Mouse (Mus musculus): ENCODE data around the gene Celf5. TPM values are rescaled to one million over a fixed set of nuclear protein-coding genes. Genes with fewer than 3 reads are reported as not detected.

The Celf5 gene
- total and polyA plus RNA-seq, 2 experiments, result not detected

- DNase-seq (ENCODE audit: extremely low read depth, low read depth, low spot score), result no peak
- Histone ChIP-seq H3K79me2 (ENCODE audit: control insufficient read depth, insufficient read depth, low read length) (no peaks in the 10 kb centered on the region), H3K27ac (replicated peaks; ENCODE audit: insufficient read depth, low read depth, low read length) (no peak overlapping the region), H3K36me3 (ENCODE audit: control insufficient read depth, insufficient read depth, low read length) (no peaks in the 10 kb centered on the region), H3K9ac (ENCODE audit: low read depth, low read length) (no peak overlapping the region), H3K4me3 (ENCODE audit: insufficient read depth, low read depth, low read length) (no peak overlapping the region), H3K4me1 (ENCODE audit: control insufficient read depth, insufficient read depth, low read length) (no peaks in the 10 kb centered on the region), H3K27me3 (ENCODE audit: control insufficient read depth, insufficient read depth, low read length) (peaks cover 22% of the 10 kb centered on the region)
- 87% methylated on average over 8 of the region's 8 CpGs for WGBS
- TF ChIP-seq POLR2A (IDR thresholded peaks at IDR 0.05; ENCODE audit: extremely low read depth, insufficient read depth, low read length), result no peak
- no peak for TF ChIP-seq CTCF (IDR thresholded peaks at IDR 0.05; ENCODE audit: low read depth, low read length)
These were observed 24.9 kb downstream of the Celf5 start for GRCm38 (mm10) chr10:81457624-81458023.

DNA sequence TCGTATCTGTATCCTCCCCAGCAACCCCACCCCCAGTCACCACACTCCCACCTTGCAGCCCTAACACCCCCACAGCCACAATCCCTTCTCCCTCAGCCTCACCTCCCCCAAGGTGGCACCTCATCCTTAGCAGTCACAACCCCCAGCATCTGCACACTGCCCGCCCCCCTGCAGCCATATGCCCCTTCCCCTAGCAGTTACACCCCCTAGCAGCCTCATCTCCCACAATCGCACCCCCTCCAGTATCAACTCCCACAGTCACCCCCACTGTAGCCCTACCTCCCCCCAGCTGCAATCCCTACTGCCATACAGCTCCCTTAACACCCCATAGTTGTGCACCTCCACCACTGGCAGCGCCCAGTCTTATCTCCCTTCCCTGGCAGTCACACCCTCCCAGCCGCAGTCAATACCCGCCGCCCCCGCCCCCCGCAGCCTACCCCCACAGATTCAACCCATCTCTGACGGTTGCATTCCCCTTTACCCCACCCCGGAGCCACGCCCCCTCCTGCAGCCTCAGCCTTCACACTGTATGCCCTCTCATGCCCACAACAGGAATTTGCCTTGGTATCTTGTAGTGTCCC is 25.4 kb downstream of the Celf5 start:
- no peak for DNase-seq (ENCODE audit: extremely low read depth, low read depth, low spot score)
- H3K36me3 ChIP-seq (ENCODE audit: control insufficient read depth, insufficient read depth, low read length), result no peaks in the 10 kb centered on the region
- WGBS, result 57% methylated on average over 12 of the region's 12 CpGs
- no peak overlapping the region for H3K4me3 ChIP-seq (ENCODE audit: insufficient read depth, low read depth, low read length)
- H3K79me2 ChIP-seq (ENCODE audit: control insufficient read depth, insufficient read depth, low read length), result no peaks in the 10 kb centered on the region
- peaks cover 23% of the 10 kb centered on the region for H3K27me3 ChIP-seq (ENCODE audit: control insufficient read depth, insufficient read depth, low read length)
- H3K9ac ChIP-seq (ENCODE audit: low read depth, low read length), result no peak overlapping the region
- TF ChIP-seq CTCF (IDR thresholded peaks at IDR 0.05; ENCODE audit: low read depth, low read length) (no peak), POLR2A (IDR thresholded peaks at IDR 0.05; ENCODE audit: extremely low read depth, insufficient read depth, low read length) (no peak)
- no peak overlapping the region for H3K27ac ChIP-seq (replicated peaks; ENCODE audit: insufficient read depth, low read depth, low read length)
- no peaks in the 10 kb centered on the region for H3K4me1 ChIP-seq (ENCODE audit: control insufficient read depth, insufficient read depth, low read length)

DNA sequence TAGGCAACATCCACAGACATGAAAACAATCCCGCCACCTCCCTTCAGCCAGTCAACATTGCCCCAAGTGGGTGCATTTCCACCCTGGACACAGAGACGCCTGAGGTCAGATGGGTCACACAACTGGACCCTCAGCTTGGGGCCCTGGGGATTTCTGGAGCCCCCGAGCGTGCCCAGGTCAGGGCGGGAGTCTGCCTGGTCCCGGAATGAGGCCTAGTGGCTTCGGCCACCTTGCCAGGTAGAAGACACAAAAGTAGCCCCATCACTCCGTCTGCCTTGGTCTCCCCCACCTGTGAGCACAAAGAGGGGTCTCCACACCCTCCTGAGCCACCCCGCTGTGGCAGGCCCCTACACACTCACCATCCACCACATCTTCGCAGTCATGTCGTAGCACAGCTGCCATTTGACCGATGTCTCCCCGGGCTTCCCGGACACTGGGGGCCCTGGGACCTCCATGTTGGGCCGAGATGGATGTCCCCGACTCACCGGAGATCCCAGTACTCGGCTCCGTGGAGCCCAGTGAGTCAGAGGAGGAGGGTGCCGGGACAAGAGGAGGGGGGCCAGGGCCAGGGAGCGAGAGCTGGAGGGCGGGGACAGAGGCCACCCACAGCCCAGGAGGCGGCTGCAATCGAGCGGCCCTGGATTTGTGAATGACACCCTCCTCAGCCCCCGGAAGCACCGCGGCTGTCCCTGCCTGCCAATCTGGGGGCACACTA is 27.2 kb downstream of the Celf5 start, which contains the start of gene Nfic:
Nfic (minus strand) TSS at position 455 of the 715 bp plus-strand sequence.
- H3K27me3 ChIP-seq (ENCODE audit: control insufficient read depth, insufficient read depth, low read length), result peaks cover 25% of the 10 kb centered on the region
- no peak within 1 kb of the TSS for H3K27ac ChIP-seq (replicated peaks; ENCODE audit: insufficient read depth, low read depth, low read length)
- no peak within 1 kb of the TSS for H3K4me3 ChIP-seq (ENCODE audit: insufficient read depth, low read depth, low read length)
- no peaks in the 10 kb centered on the region for H3K79me2 ChIP-seq (ENCODE audit: control insufficient read depth, insufficient read depth, low read length)
- no peaks in the 10 kb centered on the region for H3K4me1 ChIP-seq (ENCODE audit: control insufficient read depth, insufficient read depth, low read length)
- 63% methylated on average over 28 of the region's 28 CpGs for WGBS
- H3K36me3 ChIP-seq (ENCODE audit: control insufficient read depth, insufficient read depth, low read length), result no peaks in the 10 kb centered on the region
- TF ChIP-seq CTCF (IDR thresholded peaks at IDR 0.05; ENCODE audit: low read depth, low read length) (no peak), POLR2A (IDR thresholded peaks at IDR 0.05; ENCODE audit: extremely low read depth, insufficient read depth, low read length) (no peak)
- no peak within 1 kb of the TSS for H3K9ac ChIP-seq (ENCODE audit: low read depth, low read length)
- no peak for DNase-seq (ENCODE audit: extremely low read depth, low read depth, low spot score)

- H3K4me3 ChIP-seq (ENCODE audit: insufficient read depth, low read depth, low read length), result no peak overlapping the region
- H3K27me3 ChIP-seq (ENCODE audit: control insufficient read depth, insufficient read depth, low read length), result peaks cover 21% of the 10 kb centered on the region
- TF ChIP-seq CTCF (IDR thresholded peaks at IDR 0.05; ENCODE audit: low read depth, low read length) (no peak), POLR2A (IDR thresholded peaks at IDR 0.05; ENCODE audit: extremely low read depth, insufficient read depth, low read length) (no peak)
- H3K9ac ChIP-seq (ENCODE audit: low read depth, low read length), result no peak overlapping the region
- DNase-seq (ENCODE audit: extremely low read depth, low read depth, low spot score), result no peak
- no peaks in the 10 kb centered on the region for H3K36me3 ChIP-seq (ENCODE audit: control insufficient read depth, insufficient read depth, low read length)
- no peaks in the 10 kb centered on the region for H3K4me1 ChIP-seq (ENCODE audit: control insufficient read depth, insufficient read depth, low read length)
- no peak overlapping the region for H3K27ac ChIP-seq (replicated peaks; ENCODE audit: insufficient read depth, low read depth, low read length)
- no peaks in the 10 kb centered on the region for H3K79me2 ChIP-seq (ENCODE audit: control insufficient read depth, insufficient read depth, low read length)
- 71% methylated on average over 2 of the region's 2 CpGs for WGBS
These were observed 28.4 kb downstream of the Celf5 start for GRCm38 (mm10) chr10:81454106-81454505.

GRCm38 (mm10) chr10:81452947-81453288 is 29.6 kb downstream of the Celf5 start:
- Histone ChIP-seq H3K9ac (ENCODE audit: low read depth, low read length) (no peak overlapping the region), H3K36me3 (ENCODE audit: control insufficient read depth, insufficient read depth, low read length) (no peaks in the 10 kb centered on the region), H3K4me3 (ENCODE audit: insufficient read depth, low read depth, low read length) (no peak overlapping the region), H3K27me3 (ENCODE audit: control insufficient read depth, insufficient read depth, low read length) (peaks cover 21% of the 10 kb centered on the region), H3K4me1 (ENCODE audit: control insufficient read depth, insufficient read depth, low read length) (no peaks in the 10 kb centered on the region), H3K27ac (replicated peaks; ENCODE audit: insufficient read depth, low read depth, low read length) (no peak overlapping the region), H3K79me2 (ENCODE audit: control insufficient read depth, insufficient read depth, low read length) (no peaks in the 10 kb centered on the region)
- DNase-seq (ENCODE audit: extremely low read depth, low read depth, low spot score), result no peak
- 7% methylated on average over 14 of the region's 14 CpGs for WGBS
- no peak for TF ChIP-seq CTCF (IDR thresholded peaks at IDR 0.05; ENCODE audit: low read depth, low read length)
